Mouse (Mus musculus) spleen, adult 2 months (tissue): ENCODE results near the gene Ctrc.

Experiments used
- CTCF ChIP-seq: fragments of 200-500 bp; IDR thresholded peaks from 2 replicates; pipeline ENCODE4 v1.5.1; 2011; ENCODE audit warnings: mild to moderate bottlenecking, inconsistent platforms; ENCODE audit not compliant: insufficient read depth, insufficient read length, insufficient replicate concordance; ENCODE audit errors: extremely low read depth
- POLR2A ChIP-seq: fragments of 200-500 bp; IDR thresholded peaks from 2 replicates; pipeline ENCODE4 v1.6.1; 2011; ENCODE audit warnings: low read depth, low read length, inconsistent platforms

DNA sequence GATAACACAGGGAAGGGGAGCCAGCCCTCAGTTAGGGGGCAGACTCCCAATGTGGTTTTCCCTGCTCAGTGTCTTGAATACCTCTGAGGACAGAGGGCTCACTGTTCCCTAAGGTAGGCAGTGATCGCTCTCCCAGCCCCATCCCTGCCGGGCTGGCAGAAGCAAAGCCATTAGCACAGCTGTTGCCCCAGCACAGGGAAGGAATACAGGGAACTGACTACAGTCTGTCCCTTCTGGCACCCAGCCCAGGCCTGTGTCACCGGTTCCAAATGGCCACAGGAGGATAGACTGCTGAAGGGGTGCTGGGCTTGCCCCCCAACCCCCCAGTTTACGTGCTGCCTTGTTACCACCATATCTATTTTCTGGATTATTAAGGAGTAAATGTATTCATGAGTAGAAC lies 21.3 kb upstream of the Ctrc start:
- TF ChIP-seq CTCF = no peak
- TF ChIP-seq POLR2A = no peak
